Mouse (Mus musculus): ENCODE data around the gene Taf12. TPM values are rescaled to one million over a fixed set of nuclear protein-coding genes. Genes with fewer than 3 reads are reported as not detected.

Taf12 gene
- polyA plus RNA-seq, 1 experiment from 2014 or later = 23.9 TPM

DNA sequence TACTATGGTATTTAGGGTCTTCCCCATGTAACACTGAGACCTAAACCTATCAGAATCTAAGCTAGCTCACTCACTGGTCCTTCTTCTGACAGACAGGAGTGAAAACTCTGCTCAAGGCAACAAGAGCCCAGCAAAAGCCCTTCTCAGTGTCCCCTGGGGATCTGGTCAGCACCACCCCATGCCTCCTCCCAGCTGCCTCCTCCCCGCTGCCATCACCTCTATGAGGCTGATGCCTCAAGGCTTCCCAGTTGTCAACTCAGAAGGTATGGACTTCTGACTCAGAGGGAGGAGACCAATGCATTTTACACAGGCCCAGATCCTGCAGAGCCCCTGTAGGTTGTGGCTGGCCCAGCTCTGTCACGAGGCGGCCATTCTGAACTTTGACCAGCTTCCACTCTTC, 67.3 kb downstream of the Taf12 start:
- Histone ChIP-seq H3K4me1 (replicated peaks; ENCODE audit: control insufficient read depth, insufficient read depth) (no peaks in the 10 kb centered on the region), H3K4me3 (ENCODE audit: low read depth, low read length) (no peak overlapping the region), H3K27ac (replicated peaks) (no peak overlapping the region), H3K9me3 (ENCODE audit: control insufficient read depth, low read length) (no peaks in the 10 kb centered on the region), H3K36me3 (ENCODE audit: control insufficient read depth, insufficient read depth, low read length) (peaks cover 4% of the 10 kb centered on the region; the same call in 1 of the 2 replicates), H3K9ac (ENCODE audit: low read length) (0 out of 2 replicates have a peak overlapping the region, but pooled peaks have one; percentile 18), H3K4me2 (replicated peaks; ENCODE audit: low read depth) (no peak overlapping the region), H3K27me3 (ENCODE audit: control insufficient read depth, insufficient read depth, low read length) (no peaks in the 10 kb centered on the region)
- no peak for DNase-seq (ENCODE audit: low spot score)
- WGBS = 72% methylated on average over 3 of the region's 3 CpGs
- ATAC-seq (ENCODE audit: low FRiP score, low TSS enrichment) = no peak
- no peak for TF ChIP-seq EP300 (optimal IDR thresholded peaks at IDR 0.05)

DNA sequence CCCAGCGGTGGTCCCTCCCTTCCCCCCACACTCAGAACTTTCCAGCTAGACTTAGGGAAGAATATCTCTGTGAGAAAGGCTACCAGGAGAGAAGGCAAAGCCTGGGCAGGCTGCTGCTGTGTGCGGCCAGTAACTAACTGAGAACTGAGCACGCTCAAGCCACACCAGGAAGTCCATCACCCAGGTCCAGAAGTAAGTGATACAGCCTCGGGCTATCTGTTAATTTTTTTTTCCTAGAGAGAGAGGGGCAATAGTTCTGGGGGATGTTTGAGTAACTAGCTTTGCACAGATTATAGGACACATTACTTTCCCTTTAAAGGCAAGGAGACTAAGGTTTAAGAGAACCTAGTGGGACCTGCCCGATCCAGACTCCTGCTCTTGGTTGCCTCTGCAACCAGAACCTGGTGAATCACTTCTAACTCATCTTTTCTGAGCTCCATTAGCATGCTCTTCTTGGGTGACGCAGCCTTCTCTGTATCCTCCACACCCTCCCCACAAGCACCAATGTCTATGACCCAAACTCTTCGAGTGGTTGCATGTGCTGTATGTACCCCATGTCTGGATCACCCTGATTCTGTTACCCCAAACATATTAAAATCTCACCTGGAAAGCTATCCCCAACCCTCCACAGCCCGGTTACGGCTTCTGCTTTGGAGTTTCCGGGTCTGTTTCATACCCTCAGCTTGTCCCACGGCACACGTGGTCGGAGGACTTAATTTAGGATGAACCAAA, 70.4 kb downstream of the Taf12 start:
- no peak overlapping the region for H3K27ac ChIP-seq (replicated peaks)

More for the DNA sequence above, 70.4 kb downstream of the Taf12 start:
- 6% methylated on average over 13 of the region's 13 CpGs for WGBS
- Histone ChIP-seq H3K4me3 (ENCODE audit: low read depth, low read length) (peak overlapping the region; percentile 75), H3K9ac (ENCODE audit: low read length) (peak overlapping the region; percentile 80), H3K27me3 (ENCODE audit: control insufficient read depth, insufficient read depth, low read length) (no peaks in the 10 kb centered on the region), H3K36me3 (ENCODE audit: control insufficient read depth, insufficient read depth, low read length) (peaks cover 2% of the 10 kb centered on the region; the same call in 1 of the 2 replicates), H3K4me2 (replicated peaks; ENCODE audit: low read depth) (peak overlapping the region; percentile 99), H3K9me3 (ENCODE audit: control insufficient read depth, low read length) (no peaks in the 10 kb centered on the region), H3K4me1 (replicated peaks; ENCODE audit: control insufficient read depth, insufficient read depth) (no peaks in the 10 kb centered on the region)
- TF ChIP-seq EP300 (optimal IDR thresholded peaks at IDR 0.05) = no peak
- peak; percentile 17; the same call in 1 of the 2 replicates for ATAC-seq (ENCODE audit: low FRiP score, low TSS enrichment)
- no peak for DNase-seq (ENCODE audit: low spot score)

Other genes with a start within 250 kb of the Taf12 start
- gene Gm10300, start 199.7 kb upstream of the Taf12 start, polyA plus RNA-seq (2015; fragmentation: Nextera tagmentation; extraction: Ambion mirVana) = 0.12 TPM in 1 of 2 replicates, not detected in the other
- gene Epb41, start 199.1 kb upstream of the Taf12 start, polyA plus RNA-seq (2015; fragmentation: Nextera tagmentation; extraction: Ambion mirVana) = 24.3 and 26.7 TPM in 2 replicates
- 0.04 and 0.11 TPM in 2 replicates for gene Oprd1, start 129.9 kb upstream of the Taf12 start, polyA plus RNA-seq (2015; fragmentation: Nextera tagmentation; extraction: Ambion mirVana)
- 52.6 and 53.8 TPM in 2 replicates for gene Ythdf2, start 62.1 kb upstream of the Taf12 start, polyA plus RNA-seq (2015; fragmentation: Nextera tagmentation; extraction: Ambion mirVana)
- gene Gmeb1, start 12.8 kb upstream of the Taf12 start, polyA plus RNA-seq (2015; fragmentation: Nextera tagmentation; extraction: Ambion mirVana) = 11.2 and 11.4 TPM in 2 replicates
- 2.3 and 2.6 TPM in 2 replicates for gene Rab42, start 29.0 kb downstream of the Taf12 start, polyA plus RNA-seq (2015; fragmentation: Nextera tagmentation; extraction: Ambion mirVana)
- 45.5 and 45.7 TPM in 2 replicates for gene Trnau1ap, start 55.2 kb downstream of the Taf12 start, polyA plus RNA-seq (2015; fragmentation: Nextera tagmentation; extraction: Ambion mirVana)
- 23.4 and 25.2 TPM in 2 replicates for gene Rcc1, start 79.2 kb downstream of the Taf12 start, polyA plus RNA-seq (2015; fragmentation: Nextera tagmentation; extraction: Ambion mirVana)
- 17.6 and 20.6 TPM in 2 replicates for gene Phactr4, start 148.1 kb downstream of the Taf12 start, polyA plus RNA-seq (2015; fragmentation: Nextera tagmentation; extraction: Ambion mirVana)
- gene Med18, start 189.5 kb downstream of the Taf12 start, polyA plus RNA-seq (2015; fragmentation: Nextera tagmentation; extraction: Ambion mirVana) = 12.2 and 13.6 TPM in 2 replicates
- gene Sesn2, start 236.1 kb downstream of the Taf12 start, polyA plus RNA-seq (2015; fragmentation: Nextera tagmentation; extraction: Ambion mirVana) = 7.6 and 8.2 TPM in 2 replicates